In the genomic region with DNA sequence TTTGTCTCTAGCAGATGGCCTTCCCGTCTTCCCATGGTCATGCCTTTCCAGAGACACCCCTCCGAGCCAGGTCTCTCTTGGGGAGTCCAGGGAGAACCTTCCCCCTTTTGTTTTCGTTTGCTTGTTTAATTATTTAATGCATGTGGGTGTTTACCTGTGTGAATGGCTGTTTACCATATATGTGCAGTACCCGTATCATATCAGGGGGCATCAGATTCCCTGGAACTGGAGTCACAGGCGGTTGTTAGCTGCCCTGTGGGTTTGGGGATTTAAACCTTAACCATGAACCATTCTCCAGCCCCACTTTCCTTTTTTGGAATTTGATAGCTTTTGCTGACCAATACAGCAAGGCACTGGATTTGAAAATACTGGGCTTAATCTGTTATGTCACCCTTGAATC, we compare ENCODE assay signal across 17 mouse cellular contexts. TPM values are rescaled to one million over a fixed set of nuclear protein-coding genes. Genes with fewer than 3 reads are reported as not detected.
"Had no signal": no experiment of that assay in that cellular context is flagged by ENCODE, and none has a peak within 500 bp of the region (broad histone marks: within the 10 kb centered on the region; RNA-seq: fewer than 3 reads in every experiment).

No protein-coding gene starts in this region.

- H3K4me2 ChIP-seq: limb, embryonic 13.5 days; liver, embryonic 12.5 days; liver, embryonic 15.5 days had no signal

- DNase-seq: kidney, postnatal 25 days; layer of hippocampus, postnatal 36 days; liver; lung, adult 18-20 months; lung, postnatal 14 days; lung, postnatal 4 days; midbrain, embryonic 14.5 days; thymus, adult 18-20 months; thymus, postnatal 36 days had no signal

- H3K9ac ChIP-seq: limb, embryonic 13.5 days; liver, embryonic 12.5 days; liver, embryonic 15.5 days had no signal

- H3K27me3 ChIP-seq: limb, embryonic 13.5 days; liver, embryonic 12.5 days; liver, embryonic 15.5 days had no signal

- H3K9me3 ChIP-seq: limb, embryonic 10.5 days; limb, embryonic 13.5 days; liver, embryonic 12.5 days; liver, embryonic 15.5 days; midbrain, embryonic 10.5 days had no signal

- ATAC-seq: intestine, postnatal 0 days; liver, embryonic 12.5 days had no signal

- H3K4me3 ChIP-seq: limb, embryonic 10.5 days; limb, embryonic 13.5 days; liver, embryonic 12.5 days; liver, embryonic 15.5 days; midbrain, embryonic 10.5 days had no signal

- H3K36me3 ChIP-seq: limb, embryonic 10.5 days; limb, embryonic 13.5 days; liver, embryonic 12.5 days; liver, embryonic 15.5 days; midbrain, embryonic 10.5 days had no signal

- H3K27ac ChIP-seq: kidney, postnatal 0 days; limb, embryonic 10.5 days; limb, embryonic 13.5 days; liver, embryonic 12.5 days; liver, embryonic 15.5 days; midbrain, embryonic 10.5 days had no signal

RNA-seq across cellular contexts. Expression of gene Sag, which starts 21.8 kb away (rescaled TPM):
- total RNA-seq: midbrain, postnatal 0 days had no signal
